Mouse (Mus musculus) T-helper 1 cell (primary cell): ENCODE results near the gene Lrpap1.

Experiments used
- in situ Hi-C: fragments of 300-600 bp; cut with MboI, MseI; formaldehyde crosslinking; loops from one replicate; pipeline ENCODE4 v1.15.1; 2025; ENCODE audit warnings: high pct_unique_total_duplicates

Lrpap1 gene

DNA sequence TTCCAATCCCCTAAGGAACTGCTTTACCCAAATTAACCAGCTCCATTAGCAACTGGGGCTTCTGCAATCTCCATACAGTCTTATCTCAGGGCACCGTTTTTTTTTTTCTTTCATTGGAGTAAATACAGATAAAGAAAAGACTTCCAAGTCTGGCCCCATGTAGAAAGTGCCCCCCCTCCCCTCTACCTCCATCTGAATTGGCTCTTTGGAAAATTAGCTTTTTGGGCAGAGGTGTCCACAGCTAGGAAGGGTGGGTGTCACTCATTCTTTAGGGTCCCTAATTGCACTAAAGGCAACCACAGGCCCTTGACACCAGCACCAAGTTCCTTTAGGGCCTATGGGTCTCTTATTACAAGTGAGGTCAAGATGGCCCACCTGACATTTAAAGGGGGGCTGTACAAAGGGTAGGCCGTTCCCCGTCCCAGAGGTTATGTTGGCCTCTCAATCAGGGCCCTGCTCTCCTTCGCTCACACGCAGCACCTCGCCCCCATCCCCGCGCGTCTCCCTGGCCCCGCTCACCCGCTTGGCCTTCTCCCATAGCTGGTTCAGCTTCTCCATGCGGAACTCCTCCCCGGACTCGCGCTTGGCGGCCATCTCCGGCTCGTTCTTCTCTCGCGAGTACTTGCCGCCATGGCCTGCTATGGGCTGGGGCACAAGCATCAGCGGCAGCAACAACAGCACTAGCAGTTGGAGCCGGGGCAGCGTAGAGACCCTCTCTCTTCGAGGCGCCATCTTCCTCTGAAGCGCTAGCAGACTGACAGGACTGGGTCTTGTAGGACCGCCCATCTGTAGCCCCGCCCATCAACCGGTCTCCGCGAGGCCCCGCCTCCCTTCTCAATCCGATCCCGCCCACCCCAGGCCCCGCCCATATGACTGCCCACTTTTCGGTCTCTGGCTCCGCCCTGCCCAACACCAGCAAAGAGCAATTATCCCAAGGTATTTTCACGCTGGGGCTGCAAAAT lies at the start of gene Lrpap1:
Gene Lrpap1 (minus strand): TSS at position 807 of the 962 bp plus-strand sequence.
- in situ Hi-C loops, result no loop called here

DNA sequence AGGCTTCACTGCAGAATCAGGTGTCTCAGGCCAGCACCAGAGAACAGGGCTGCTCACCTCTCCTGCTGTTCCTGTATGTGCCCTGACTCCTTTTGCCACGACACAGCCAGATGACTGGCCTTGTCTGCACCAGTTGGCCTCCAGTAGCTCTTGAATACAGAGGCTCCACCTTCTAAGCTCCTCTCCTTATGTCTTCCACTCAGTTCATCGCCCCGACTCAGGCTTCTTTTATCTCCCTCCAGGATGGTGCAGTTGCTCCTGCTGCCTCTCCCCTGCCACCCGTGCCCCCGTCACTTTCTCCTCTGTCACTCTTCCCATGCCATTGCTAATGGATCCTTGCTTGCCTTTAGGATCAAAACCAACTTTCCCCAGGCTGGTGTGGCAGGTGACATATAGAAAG lies 44.4 kb upstream of the Lrpap1 start:
- in situ Hi-C loops, result no loop called here

DNA sequence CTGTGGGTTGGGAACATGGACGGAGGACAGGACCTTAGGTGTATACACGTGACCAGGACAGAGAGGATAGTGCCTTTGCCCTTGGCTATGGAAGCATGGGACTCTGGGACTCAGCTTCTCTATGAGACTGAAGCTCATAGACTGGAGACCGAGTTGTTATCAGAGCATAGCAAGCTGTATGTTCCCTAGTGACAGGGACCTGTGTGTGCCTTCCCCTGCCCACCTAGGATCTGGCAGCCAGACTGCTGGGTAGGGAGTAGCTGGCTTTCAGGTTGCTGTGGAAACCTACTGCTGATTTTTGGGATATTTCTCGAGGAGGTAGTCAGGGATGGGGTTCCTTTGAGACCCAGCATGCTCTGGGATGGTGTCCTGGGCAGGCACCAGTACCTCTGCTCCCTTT lies 44.0 kb upstream of the Lrpap1 start:
- in situ Hi-C loops, result no loop called here

DNA sequence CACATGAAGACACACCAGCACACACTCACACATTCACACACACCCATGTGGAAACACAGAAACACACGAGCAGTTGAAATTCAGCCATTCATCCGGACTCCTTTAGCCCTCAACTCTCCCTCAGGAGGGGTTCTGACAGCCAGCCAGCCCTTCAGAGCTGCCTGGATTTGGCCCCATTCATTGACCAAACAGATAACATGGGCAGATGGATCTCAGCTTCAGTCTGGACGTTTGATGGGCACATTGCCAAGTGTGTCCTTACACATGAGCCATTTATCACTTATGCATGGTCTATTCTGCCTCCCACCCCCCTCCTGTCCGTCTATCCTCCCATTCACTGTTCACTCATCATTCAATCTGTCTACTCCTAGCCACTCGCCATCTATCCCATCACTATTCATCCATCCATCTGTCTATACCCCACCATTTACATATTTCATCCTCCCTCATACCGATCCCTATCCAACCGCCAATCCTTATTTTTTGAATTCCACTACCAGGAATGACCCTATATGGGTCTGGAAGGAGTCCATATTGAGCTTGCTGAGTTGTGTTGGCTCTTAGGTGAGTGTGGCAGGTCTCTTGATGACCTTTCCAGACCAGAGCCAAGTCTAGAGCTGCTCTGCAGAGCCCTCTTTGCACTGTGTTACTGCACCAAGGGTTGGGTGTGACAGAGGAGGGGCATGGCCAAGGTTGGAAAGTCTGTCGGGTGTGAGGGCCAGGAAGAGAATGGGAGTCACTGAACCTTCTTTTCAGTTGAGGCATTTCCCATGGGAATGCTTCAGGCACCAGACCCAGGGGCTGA lies 42.6 kb upstream of the Lrpap1 start:
- in situ Hi-C loops, result no loop called here

DNA sequence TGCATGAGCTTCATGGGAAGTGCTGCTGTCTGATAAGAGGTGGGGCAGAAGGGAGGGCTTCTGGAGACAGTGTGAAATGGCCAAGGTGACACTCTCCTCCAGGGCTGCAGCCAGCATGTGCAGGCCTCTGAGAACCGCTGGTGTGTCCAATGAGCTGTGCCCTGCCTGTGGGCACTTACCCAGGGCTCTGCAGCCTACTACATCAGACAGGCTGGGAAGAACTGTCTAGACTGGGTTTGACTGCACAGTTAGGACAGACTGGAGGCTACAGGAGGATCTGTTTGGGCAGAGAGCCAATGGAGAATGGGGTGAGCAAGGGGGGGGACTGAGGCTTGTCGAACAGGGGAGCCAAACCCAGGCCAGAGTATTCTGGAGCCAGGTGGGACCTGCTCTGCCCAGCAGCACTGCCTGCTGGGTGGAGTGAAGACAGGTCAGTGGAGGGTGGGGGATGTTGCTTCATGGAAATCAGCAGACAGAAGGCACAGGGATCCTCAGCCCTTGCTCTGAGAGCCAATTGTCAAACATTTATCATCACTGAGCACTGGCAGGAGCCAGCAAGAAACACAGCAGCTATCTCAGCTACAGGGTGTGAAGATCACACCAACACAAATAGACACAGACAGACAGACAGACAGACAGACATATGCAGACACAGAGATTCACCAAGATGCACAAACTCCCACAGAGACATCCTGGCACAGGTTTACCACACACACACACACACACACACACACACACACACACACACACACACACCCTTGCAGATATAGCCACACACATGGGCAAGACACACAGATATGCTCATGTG lies 41.8 kb upstream of the Lrpap1 start:
- in situ Hi-C loops, result no loop called here

DNA sequence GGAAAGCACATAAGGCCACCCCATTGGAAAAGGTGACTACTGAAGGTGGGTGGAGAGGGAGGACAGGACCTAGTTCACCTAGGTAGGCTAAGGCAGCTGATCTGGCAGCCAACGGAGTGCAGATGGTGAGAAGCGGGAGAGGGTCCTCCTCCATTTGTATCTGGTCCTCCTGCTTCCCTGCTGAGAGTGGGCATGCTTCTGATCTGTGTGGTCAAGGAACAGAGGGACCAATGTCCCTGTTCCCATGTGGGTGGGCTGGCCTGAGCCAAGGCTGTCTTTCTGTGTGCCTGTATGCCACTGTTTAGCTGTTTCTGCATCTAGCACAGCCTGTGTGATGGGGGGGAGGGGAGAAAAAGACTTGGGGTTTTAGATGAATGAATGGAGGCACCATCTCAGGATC lies 41.2 kb upstream of the Lrpap1 start:
- in situ Hi-C loops, result no loop called here

DNA sequence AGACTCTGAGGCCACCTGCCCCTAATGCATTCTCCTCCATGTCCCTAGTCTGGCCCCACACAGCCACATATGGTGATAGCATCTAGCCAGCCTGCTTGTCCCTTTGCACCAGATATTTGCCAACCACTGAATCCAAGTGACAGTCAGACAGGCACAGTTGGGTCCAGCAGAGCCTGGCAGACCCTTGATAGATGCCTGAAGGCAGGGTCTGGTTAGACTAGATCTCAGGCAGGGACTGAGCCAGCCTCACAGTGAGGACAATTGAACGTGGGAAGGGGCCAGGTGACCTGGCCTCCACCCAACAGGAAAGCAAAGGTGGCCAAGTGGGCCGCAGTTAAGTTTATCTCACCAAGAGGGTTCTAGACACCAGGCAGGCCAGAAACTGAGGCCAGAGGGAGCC lies 39.1 kb upstream of the Lrpap1 start:
- in situ Hi-C loops, result no loop called here

DNA sequence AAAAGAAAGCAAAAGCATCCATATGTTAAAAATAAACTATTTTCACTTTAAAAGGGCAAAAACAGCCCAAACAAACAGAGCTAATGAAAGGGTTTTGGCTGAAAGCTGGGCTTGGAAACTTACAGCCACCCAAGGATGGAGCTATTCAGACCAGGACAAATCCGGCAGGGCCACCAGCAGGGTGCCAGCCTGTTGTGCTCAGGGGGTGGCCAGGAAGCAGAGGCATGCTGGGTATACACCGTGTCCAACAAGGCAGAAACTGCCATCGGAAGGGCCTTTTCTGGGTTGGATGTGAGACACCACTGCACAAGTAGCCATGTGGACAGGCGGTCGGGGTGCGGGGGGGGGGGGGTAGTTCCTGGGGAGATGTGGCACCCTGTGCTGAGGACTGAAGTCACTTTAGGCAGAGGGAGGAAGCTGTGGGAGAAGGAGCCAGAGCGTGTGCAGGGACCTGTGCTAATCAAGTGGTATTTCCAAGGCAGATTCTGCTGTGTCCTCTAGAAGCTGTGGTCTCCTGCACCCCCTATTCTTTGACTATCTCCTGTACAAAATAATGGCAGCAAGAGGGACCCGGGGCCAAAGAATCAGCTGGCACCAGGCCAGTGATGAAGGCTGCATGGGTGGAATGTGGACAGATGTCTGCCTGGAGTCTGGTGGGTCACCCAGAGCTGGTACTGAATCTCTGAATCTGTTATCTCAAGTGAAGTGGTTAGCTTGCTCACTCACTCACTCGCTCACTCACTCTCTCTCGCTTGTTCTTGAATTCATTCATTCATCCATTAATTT lies 38.1 kb upstream of the Lrpap1 start:
- in situ Hi-C loops, result no loop called here

DNA sequence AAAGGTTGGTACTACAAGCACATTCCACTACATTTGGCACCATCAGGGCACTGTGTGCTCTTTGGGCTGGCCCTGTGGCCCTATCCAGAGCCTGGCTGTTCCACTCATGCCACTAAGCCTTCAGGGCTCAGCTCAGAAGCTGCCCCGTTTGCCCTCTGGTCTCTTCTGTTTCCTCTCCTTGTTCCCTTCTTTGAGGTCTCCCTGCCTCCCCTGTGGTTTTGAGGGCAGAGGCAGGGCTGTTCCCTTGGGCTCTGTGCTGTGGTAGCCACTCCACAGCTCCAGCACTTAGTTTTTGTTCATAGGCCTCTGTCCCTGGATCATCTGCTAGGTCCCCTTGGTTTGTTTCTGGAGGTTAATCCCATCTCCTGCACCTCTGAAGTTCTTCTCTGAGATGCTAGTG lies 37.3 kb upstream of the Lrpap1 start:
- in situ Hi-C loops, result no loop called here

DNA sequence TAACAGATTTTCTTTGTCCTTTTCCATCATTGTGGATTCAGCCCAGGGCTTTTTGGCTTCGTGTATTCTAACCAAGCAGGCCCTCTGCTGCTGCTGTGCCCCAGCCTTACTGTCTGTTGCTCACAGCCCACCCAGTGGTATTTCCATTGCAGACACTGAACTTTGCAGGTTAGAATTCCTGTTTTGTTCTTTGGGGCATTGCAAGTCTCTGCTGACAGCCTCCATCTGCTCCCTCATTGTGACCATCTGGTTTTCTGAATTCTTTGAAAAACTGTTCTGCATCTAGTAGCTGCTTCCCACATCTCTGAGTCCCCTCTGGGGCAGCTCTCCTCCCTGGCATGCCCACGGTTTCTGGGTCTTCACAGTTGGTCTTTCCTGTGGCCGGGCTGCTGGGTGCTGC lies 35.8 kb upstream of the Lrpap1 start:
- in situ Hi-C loops, result no loop called here

DNA sequence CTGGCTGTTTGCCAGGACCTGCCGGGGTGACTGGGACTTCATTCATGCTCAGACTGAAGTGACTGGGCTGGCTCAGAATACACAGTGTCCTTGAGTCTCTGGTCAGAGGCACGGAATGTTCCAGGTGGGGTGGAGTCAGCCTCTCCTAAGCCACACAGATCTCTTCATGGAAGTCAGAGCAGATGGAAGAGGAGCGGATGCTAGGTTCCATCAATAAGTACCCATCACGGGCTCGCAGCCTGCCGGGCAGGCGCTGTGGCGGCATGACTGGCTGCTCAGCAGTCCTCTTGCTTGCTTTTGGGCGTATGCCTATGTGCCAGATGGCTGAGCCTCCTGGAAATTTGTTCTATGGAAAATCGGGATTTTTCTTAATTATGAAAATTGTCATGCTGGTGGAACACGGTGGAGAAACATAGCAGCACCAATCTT lies 32.6 kb upstream of the Lrpap1 start:
- in situ Hi-C loops, result no loop called here

DNA sequence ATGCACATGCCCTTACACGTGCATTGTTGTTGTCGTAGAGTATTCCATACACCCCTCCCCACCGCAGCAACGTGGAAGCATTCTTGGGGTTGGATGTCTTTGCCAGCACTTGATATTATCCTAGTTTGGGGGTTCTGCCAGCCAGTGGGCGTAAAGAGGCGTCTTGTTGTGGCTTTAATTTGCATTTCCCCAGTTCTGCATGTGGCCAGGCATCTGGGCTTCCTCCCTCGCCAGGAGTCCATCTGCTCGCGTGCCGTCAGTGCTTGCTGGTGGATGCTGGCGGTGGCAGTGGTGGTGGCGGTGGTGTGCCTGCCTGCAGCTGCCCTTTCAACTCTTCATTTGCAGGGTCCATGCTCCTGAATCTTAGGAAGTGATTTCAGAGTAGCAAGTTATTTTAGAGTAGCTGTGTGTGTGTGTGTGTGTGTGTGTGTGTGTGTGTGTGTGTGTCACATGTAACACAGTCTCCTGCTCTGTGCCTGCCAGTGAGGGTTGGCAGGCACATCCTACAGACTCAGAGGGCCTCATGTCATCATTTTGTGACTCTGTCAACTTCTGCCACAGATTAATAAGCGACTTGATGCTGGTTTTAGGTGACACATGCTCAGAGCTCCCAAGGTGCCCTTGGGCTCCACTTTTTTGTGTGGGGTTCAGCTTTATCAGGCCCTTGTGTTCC lies 32.1 kb upstream of the Lrpap1 start:
- in situ Hi-C loops, result no loop called here

DNA sequence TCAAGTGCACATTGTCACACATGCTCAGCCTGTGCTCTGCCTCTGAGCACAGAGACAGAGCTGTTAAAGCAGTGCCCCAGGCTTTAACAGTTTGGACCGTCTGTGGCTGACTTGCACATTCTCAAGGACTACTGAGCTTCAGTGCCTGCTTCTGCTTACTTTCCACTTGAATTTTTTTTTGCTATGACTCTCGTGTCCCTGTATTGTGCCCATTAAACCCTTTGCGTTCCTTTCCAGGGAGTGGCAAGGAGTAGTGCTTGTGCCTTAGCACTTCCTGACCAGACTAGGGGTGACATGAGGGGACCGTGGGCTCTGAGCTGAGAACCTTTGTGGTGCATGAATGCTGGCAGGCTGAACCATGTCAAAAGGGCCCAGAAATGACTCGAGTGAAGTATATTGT lies 30.3 kb upstream of the Lrpap1 start:
- in situ Hi-C loops, result no loop called here

DNA sequence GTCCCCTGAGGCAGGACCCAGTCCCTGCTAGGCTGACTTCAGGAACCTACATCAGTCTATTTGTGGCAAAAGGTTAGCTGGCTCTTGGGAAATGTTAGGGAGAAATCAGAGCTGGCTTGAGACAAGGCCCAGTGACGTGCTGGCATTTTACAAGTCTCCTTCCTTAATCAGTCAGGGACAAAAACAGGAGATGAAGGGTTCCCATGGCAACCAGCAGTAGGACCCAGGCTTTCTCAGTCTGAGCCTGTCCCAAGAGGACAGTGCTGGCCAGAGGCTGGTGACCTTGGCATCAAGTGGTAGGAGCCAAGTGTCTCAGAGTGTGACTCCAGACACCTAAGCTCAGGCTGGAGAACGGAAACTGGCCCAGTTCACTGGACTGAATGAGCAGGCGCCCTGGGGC lies 28.7 kb upstream of the Lrpap1 start:
- in situ Hi-C loops, result no loop called here

DNA sequence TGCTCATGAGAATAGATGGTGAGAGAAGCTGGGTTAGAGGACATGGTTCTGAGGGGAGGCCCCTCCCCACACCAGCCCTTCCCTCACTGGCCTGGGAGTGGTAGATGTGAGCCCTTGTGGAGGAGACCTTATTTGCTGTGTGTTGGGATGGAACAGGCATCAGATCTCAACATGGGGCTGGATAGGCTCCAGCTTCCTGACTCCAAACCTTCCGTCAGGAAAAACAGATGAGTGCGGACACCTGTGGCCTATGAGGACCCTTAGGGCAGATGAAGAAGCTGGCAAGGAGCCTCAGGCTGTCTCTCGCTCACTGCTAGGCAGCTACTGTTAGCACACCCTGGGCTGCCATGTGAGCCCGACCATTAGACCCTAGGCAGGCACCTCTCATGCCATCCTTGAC lies 27.9 kb upstream of the Lrpap1 start:
- in situ Hi-C loops, result no loop called here

DNA sequence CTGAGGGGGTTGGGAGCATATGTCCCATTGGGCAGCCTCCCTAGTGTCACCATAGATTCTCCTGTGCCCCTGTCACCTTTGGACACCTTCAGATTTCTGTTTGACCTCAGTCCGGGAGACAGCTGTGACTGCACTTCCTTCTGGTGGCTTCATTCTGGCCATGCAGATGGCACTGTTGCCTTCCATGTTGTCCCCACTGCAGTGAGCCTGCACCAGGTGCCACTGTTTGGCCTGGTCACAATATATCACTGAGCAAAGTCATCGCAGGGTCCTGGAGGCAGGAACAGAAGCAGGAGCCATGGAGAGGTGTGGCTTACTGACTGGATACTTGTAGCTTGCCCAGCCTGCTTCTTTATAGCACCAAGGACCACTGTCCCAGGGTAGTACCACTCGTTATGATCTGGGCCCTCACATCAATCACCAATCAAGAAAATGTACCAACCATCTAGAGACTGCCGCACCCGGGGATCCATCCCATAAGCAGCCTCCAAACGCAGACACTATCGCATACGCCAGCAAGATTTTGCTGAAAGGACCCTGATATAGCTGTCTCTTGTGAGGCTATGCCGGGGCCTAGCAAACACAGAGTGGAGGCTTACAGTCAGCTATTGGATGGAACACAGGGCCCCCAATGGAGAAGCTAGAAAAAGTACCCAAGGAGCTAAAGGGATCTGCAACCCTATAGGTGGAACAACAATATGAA lies 26.9 kb upstream of the Lrpap1 start:
- in situ Hi-C loops, result no loop called here

DNA sequence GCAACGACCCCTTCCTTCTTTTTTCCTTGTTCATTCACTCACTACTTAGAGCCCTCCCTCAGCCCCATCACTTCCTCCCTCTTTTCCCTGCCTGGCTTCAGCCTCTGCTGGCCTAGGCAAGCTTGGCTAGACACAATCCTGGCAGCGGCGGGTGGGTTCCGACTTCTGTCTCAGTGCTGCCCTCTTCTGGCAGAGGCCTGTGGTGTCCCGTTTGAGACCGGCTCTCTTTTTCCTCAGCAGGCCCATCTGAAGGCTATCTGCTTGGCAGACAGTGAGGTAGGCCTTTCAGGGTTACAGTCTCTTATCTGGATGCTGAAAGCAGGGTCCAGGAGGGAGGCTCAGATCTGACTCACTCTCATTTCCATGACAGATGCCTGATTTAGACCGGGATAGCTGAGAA lies 26.2 kb upstream of the Lrpap1 start:
- in situ Hi-C loops, result no loop called here

DNA sequence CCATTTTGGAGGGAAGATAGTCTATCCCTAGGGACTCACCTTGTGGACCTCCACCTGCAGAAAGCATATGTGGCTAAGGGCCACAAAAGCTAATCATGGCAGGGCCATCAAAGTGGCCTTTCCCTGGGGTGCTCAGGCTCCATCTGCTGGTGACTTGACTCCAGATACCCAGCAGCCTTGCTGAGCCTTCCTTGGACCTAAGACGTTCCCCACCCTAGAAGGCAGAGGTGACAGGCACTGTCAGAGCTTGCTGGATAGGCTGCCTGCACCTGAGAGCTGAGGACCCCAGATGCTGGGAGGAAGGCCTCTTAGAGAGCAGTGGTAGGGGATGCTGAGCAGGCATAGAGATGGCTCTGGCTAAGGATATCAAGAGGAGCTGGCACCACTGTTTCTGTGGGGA lies 25.7 kb upstream of the Lrpap1 start:
- in situ Hi-C loops, result no loop called here

DNA sequence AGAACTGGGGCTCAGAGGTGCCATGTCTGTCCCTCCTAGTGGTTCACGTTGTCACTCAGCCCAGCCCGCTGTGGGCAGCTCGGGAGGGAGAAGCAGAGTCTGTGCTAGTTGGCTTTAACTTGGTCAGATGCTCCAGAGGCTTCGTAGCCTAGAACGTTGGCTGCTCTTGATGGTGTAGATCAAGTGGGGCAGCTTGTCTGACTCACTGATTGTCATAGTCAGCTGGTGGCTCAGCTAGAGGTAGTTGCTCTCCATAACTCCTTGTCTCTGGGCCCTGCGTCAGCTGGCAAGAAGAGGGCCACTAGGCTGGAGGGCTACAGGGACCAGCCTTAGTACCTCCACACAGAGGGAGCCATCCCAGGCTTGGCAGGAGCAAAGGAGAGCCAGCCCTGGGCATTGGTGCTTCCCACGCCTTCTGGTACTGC lies 24.2 kb upstream of the Lrpap1 start:
- in situ Hi-C loops, result no loop called here

DNA sequence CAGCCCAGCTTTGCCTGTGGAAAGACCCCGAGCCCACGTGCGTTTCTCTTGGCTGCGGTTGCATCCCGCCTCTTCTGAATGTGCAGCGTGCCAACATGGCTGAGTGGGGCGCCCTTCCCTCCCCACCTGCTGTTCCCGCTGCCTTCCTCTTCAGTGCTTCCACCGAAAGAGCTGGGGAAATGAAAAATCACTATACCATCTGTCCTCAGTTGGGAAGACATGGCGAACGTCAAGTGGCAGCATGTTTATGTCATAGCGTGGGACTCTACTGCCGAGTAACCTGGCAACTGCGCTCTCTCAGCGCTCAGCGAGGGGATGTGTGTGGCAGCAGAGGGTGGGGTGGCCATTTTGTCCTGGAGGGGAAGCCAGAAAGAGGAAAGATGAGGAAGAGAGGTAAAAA lies 23.6 kb upstream of the Lrpap1 start:
- in situ Hi-C loops, result no loop called here
